Mouse (Mus musculus) layer of hippocampus, postnatal 10 days (tissue): Measurements from ENCODE around the gene Ciz1. TPM values are rescaled to one million over a fixed set of nuclear protein-coding genes. Genes with fewer than 3 reads are reported as not detected.
A peak's percentile ranks its signal among the peaks of the same experiment; 100 is the strongest.

Experiments
- DNase-seq, 2 experiments: peaks; one replicate each; pipeline ENCODE4 v3.0.0; 2021; ENCODE audit warnings: low spot score in 2 of 2
- total RNA-seq, 2 experiments: library from RNA; stranded (reverse); gene quantifications; 2 replicates each; pipeline ENCODE4 v1.2.3; 2021

The Ciz1 gene
- total RNA-seq, 2 experiments from 2014 or later: 74.6 to 75.0 TPM

GRCm38 (mm10) chr2:32319586-32320580, 32.2 kb upstream of the Ciz1 start:
- no peak for DNase-seq

- DNase-seq: no peak
Observed at GRCm38 (mm10) chr2:32320721-32321120, 31.4 kb upstream of the Ciz1 start.

GRCm38 (mm10) chr2:32321591-32322298, 30.4 kb upstream of the Ciz1 start:
- DNase-seq: no peak

- no peak for DNase-seq
Observed at GRCm38 (mm10) chr2:32322754-32323741, 29.1 kb upstream of the Ciz1 start.

GRCm38 (mm10) chr2:32324322-32324721, 27.8 kb upstream of the Ciz1 start:
- no peak for DNase-seq

- no peak for DNase-seq
Observed at GRCm38 (mm10) chr2:32325342-32325741, 26.8 kb upstream of the Ciz1 start.

- no peak for DNase-seq
Observed at GRCm38 (mm10) chr2:32327200-32327599, 24.9 kb upstream of the Ciz1 start.

GRCm38 (mm10) chr2:32328911-32329460, 23.1 kb upstream of the Ciz1 start:
- DNase-seq: no peak

GRCm38 (mm10) chr2:32329531-32329930, 22.6 kb upstream of the Ciz1 start:
- DNase-seq: no peak

GRCm38 (mm10) chr2:32332159-32332558, 20.0 kb upstream of the Ciz1 start:
- DNase-seq: no peak

- DNase-seq: no peak
Observed at GRCm38 (mm10) chr2:32335888-32336287, 16.2 kb upstream of the Ciz1 start.

- DNase-seq: no peak
Observed at GRCm38 (mm10) chr2:32339912-32340642, 12.1 kb upstream of the Ciz1 start.

GRCm38 (mm10) chr2:32340836-32341633, 11.1 kb upstream of the Ciz1 start:
- DNase-seq: no peak

GRCm38 (mm10) chr2:32341634-32341939, 10.5 kb upstream of the Ciz1 start:
- no peak for DNase-seq

GRCm38 (mm10) chr2:32342039-32342438, 10.1 kb upstream of the Ciz1 start:
- no peak for DNase-seq

- DNase-seq: peak; percentile 38 to 45
Observed at GRCm38 (mm10) chr2:32342539-32343350, 9.4 kb upstream of the Ciz1 start.

GRCm38 (mm10) chr2:32343351-32343671, 8.8 kb upstream of the Ciz1 start:
- no peak for DNase-seq

- no peak for DNase-seq
Observed at GRCm38 (mm10) chr2:32344056-32344455, 8.1 kb upstream of the Ciz1 start.
